Mouse (Mus musculus) subcutaneous adipose tissue, adult 2 months (tissue): ENCODE results near the gene Gm20741. TPM values are rescaled to one million over a fixed set of nuclear protein-coding genes. Genes with fewer than 3 reads are reported as not detected.

Experiments
- polyA plus RNA-seq: library from polyadenylated mRNA; depleted of rRNA; stranded (reverse); fragments of >200 nt; gene quantifications from 2 replicates; pipeline ENCODE4 v1.2.3, GENCODE M21; 2012; ENCODE audit warnings: low replicate concordance; rRNA removed

Gene Gm20741
- polyA plus RNA-seq, result not detected in 2 replicates

DNA sequence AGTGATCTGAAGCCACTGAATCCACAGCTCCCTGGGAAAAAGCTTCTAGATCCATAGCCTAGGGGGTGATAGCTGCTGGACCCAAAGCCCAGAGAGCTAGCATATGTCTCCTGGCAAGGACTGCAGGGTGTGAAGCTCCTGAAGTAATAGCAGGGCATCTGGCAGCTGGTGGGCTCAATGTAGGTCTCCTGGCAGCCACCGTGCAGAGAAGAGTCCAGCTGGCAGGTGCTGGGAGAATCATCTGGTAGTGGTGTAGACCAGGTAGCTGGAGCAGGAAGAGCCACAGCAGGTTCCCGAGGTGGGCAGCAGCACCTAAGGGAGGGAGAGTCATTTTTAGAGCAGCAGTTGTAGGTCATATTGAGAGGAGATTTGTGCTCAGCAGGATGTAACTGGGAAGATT lies at the start of gene Gm20741:
Gene Gm20741, minus strand, starts transcription at position 394 of the 400 bp plus-strand sequence.

DNA sequence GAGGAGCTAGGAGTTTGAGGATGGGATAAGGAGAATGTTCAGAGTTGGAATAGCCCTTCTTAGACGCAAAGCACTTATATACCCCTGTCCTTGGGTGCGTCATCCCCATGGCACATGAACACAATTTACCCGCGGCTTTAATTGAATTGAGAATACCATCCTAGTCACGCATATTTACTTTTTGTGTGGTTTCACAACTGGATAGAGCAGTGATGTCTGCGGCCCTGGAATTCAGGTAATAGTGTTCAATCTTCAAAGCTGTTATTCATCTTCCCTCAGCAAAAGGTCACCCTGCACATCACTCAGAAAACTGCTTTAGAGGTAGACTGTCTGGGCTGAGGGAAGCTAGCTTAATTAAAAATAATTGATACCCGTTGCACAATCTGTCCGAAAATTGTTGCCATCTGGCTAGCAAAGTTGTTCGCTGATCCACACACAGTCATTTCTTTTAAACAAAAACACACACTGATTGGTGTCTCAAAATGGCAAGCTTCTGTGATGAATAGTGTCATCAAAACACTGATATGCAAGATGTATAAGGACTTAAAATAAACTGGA lies 14.2 kb upstream of the Gm20741 start, which contains the start of gene Krtap14:
Gene Krtap14, minus strand, starts transcription at position 51 of the 558 bp plus-strand sequence.

DNA sequence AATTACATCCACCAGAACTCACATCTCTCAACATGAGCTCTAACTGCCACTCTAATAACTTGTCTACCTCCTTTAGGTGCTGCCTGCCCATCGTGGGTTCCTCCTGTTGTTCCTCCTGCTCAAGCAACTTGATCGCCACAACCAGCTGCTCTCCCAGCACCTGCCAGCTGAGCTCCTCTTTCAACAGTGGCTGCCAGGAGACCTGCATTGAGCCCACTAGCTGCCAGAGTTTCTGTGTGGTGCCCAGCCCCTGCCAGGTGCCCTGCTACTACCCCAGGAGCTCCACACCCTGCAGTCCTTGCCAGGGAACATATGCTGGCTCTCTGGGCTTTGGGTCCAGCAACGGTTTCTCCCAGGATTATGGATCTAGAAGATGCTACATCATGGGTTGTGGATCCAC lies 8.0 kb upstream of the Gm20741 start, which contains the start of gene Krtap15:
Gene Krtap15, plus strand, starts transcription at position 150 of the 400 bp plus-strand sequence.

DNA sequence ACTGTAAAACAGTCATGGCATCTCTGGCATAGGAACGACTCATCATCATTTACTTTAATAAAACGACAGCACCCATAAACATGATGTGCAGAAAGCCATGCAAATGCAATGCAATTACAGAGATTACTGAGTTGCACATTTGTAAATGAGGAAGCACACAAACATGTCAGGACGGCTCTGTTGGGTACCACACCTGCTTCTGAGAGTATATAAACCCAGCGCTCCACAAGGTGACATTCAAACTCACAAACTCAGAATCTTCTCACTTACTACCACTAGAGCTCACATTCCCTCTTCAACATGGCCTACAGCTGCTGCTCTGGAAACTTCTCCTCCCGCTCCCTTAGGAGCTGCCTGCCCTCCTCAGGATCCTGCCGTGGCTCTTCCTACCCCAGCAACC lies 34.4 kb downstream of the Gm20741 start, which contains the start of gene Gm5965:
Gene Gm5965, plus strand, starts transcription at position 301 of the 400 bp plus-strand sequence.

DNA sequence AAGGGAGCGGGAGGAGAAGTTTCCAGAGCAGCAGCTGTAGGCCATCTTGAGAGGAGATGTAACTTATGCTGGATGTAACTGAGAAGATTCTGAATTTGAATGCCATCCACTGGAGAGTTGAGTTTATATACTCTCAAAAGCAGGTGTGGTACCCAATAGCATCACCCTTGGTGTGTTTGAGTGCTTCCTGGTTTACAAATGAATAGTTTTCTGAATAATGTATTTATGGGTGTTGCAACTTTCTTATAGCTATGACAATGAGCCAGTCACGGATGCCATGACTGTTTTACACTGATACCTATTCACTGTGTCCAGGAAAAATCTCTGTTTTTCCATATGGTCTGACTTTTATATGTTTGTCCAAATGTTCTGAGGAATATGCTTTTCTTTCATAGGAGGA lies 37.9 kb downstream of the Gm20741 start, which contains the start of gene 2310057N15Rik:
Gene 2310057N15Rik, minus strand, starts transcription at position 101 of the 400 bp plus-strand sequence.

Other genes starting within 250 kb of the Gm20741 start
- gene Cldn8, start 249.0 kb downstream of the Gm20741 start, polyA plus RNA-seq, result 0.10 and 6.5 TPM in 2 replicates
- not detected in 2 replicates for gene Krtap24-1, start 199.9 kb downstream of the Gm20741 start, polyA plus RNA-seq
- not detected in 2 replicates for gene 2310079G19Rik, start 184.6 kb downstream of the Gm20741 start, polyA plus RNA-seq
- not detected in 2 replicates for gene Krtap26-1, start 164.4 kb downstream of the Gm20741 start, polyA plus RNA-seq
- not detected in 2 replicates for gene Krtap27-1, start 140.5 kb downstream of the Gm20741 start, polyA plus RNA-seq
- not detected in 2 replicates for gene 2310061N02Rik, start 104.3 kb downstream of the Gm20741 start, polyA plus RNA-seq
- gene Krtap13-1, start 83.4 kb downstream of the Gm20741 start, polyA plus RNA-seq, result not detected in 2 replicates
- not detected in 2 replicates for gene Krtap13, start 60.6 kb downstream of the Gm20741 start, polyA plus RNA-seq
- gene 2310034C09Rik, start 53.4 kb downstream of the Gm20741 start, polyA plus RNA-seq, result not detected in 2 replicates
- gene 2310057N15Rik, start 38.0 kb downstream of the Gm20741 start, polyA plus RNA-seq, result not detected in 2 replicates
- not detected in 2 replicates for gene Gm5965, start 34.3 kb downstream of the Gm20741 start, polyA plus RNA-seq
- not detected in 2 replicates for gene Krtap15, start 8.0 kb upstream of the Gm20741 start, polyA plus RNA-seq
- not detected in 2 replicates for gene Krtap14, start 13.9 kb upstream of the Gm20741 start, polyA plus RNA-seq
- not detected in 2 replicates for gene Krtap19-1, start 57.2 kb upstream of the Gm20741 start, polyA plus RNA-seq
- not detected in 2 replicates for gene Krtap19-2, start 62.0 kb upstream of the Gm20741 start, polyA plus RNA-seq
- not detected in 2 replicates for gene Krtap19-3, start 65.8 kb upstream of the Gm20741 start, polyA plus RNA-seq
- not detected in 2 replicates for gene Krtap19-4, start 72.9 kb upstream of the Gm20741 start, polyA plus RNA-seq
- not detected in 2 replicates for gene Krtap19-5, start 84.2 kb upstream of the Gm20741 start, polyA plus RNA-seq
- gene Krtap19-9b, start 120.0 kb upstream of the Gm20741 start, polyA plus RNA-seq, result not detected in 2 replicates
- not detected in 2 replicates for gene Krtap16-3, start 150.7 kb upstream of the Gm20741 start, polyA plus RNA-seq
- not detected in 2 replicates for gene Krtap22-2, start 198.5 kb upstream of the Gm20741 start, polyA plus RNA-seq
- gene Gm10229, start 203.1 kb upstream of the Gm20741 start, polyA plus RNA-seq, result not detected in 2 replicates
- not detected in 2 replicates for gene Krtap6-1, start 219.5 kb upstream of the Gm20741 start, polyA plus RNA-seq
- gene Gm10228, start 229.3 kb upstream of the Gm20741 start, polyA plus RNA-seq, result not detected in 2 replicates
- gene Krtap6-5, start 235.7 kb upstream of the Gm20741 start, polyA plus RNA-seq, result not detected in 2 replicates